In genomic region chr2:120970045-120970539, GRCm38 (mm10) we compare ENCODE assay signal across 8 mouse cellular contexts. TPM values are rescaled to one million over a fixed set of nuclear protein-coding genes. Genes with fewer than 3 reads are reported as not detected.
DNase-seq lines count a peak whose midpoint lies in the region; ATAC-seq and TF ChIP-seq lines count a peak whose summit lies in the region.

No protein-coding gene starts in this region.

- ATAC-seq in heart, embryonic 15.5 days (replicated peaks; ENCODE audit: insufficient number of reproducible peaks, insufficient read depth, low FRiP score, low read depth) = peak; percentile 22; the same call in 1 of the 2 replicates
- peak; percentile 53 for ATAC-seq in liver, embryonic 12.5 days
- 0 out of 2 replicates have a peak, but pooled peaks have one; percentile 12 for ATAC-seq in stomach, embryonic 15.5 days (ENCODE audit: insufficient read depth, low FRiP score, low read depth)

- intact Hi-C loops in heart, adult 2 months (cut with DNase I) = loop anchor here (5.0 kb wide), 1 partner anchor 37 kb away; the partner anchor contains the start of gene Ccndbp1

- no peak for TF ChIP-seq POLR2A in heart, adult 2 months (IDR thresholded peaks at IDR 0.05; ENCODE audit: insufficient read depth, low read depth, low read length)

- H3K4me1 ChIP-seq in heart, adult 2 months (ENCODE audit: control insufficient read depth, insufficient read depth, low read length) = peaks cover 2% of the 10 kb centered on the region
- peaks cover 13% of the 10 kb centered on the region for H3K4me1 ChIP-seq in heart, embryonic 15.5 days (replicated peaks)
- peaks cover 53% of the 10 kb centered on the region for H3K4me1 ChIP-seq in liver, embryonic 12.5 days
- H3K4me1 ChIP-seq in stomach, embryonic 15.5 days = peaks cover 7% of the 10 kb centered on the region; the same call in 1 of the 2 replicates

- TF ChIP-seq EP300 in heart, adult 2 months (IDR thresholded peaks at IDR 0.05; ENCODE audit: insufficient read depth, low read depth, low read length) = no peak

- peak overlapping the region; percentile 85 for H3K27ac ChIP-seq in heart, adult 2 months
- H3K27ac ChIP-seq in heart, embryonic 15.5 days = peak overlapping the region; percentile 70
- H3K27ac ChIP-seq in liver, embryonic 12.5 days = peak overlapping the region; percentile 86
- H3K27ac ChIP-seq in stomach, embryonic 15.5 days = peak overlapping the region; percentile 78

- H3K27me3 ChIP-seq in heart, adult 2 months (ENCODE audit: control insufficient read depth, insufficient read depth, low read length) = no peaks in the 10 kb centered on the region
- no peaks in the 10 kb centered on the region for H3K27me3 ChIP-seq in heart, embryonic 15.5 days
- no peaks in the 10 kb centered on the region for H3K27me3 ChIP-seq in liver, embryonic 12.5 days (replicated peaks)
- H3K27me3 ChIP-seq in stomach, embryonic 15.5 days (replicated peaks) = no peaks in the 10 kb centered on the region

- no peaks in the 10 kb centered on the region for H3K9me3 ChIP-seq in heart, embryonic 15.5 days (replicated peaks)
- H3K9me3 ChIP-seq in liver, embryonic 12.5 days (replicated peaks) = no peaks in the 10 kb centered on the region
- no peaks in the 10 kb centered on the region for H3K9me3 ChIP-seq in stomach, embryonic 15.5 days

- 0 out of 2 replicates have a peak, but pooled peaks cover 1% of the 10 kb centered on the region for H3K79me2 ChIP-seq in heart, adult 2 months (replicated peaks; ENCODE audit: control insufficient read depth, insufficient read depth, low read length)

- peak overlapping the region; percentile 73 for H3K4me2 ChIP-seq in heart, embryonic 15.5 days
- peak overlapping the region; percentile 72 for H3K4me2 ChIP-seq in liver, embryonic 12.5 days
- peak overlapping the region; percentile 82 for H3K4me2 ChIP-seq in stomach, embryonic 15.5 days

- H3K9ac ChIP-seq in heart, adult 2 months (ENCODE audit: low read depth, low read length) = peak overlapping the region; percentile 86
- peak overlapping the region; percentile 63 for H3K9ac ChIP-seq in heart, embryonic 15.5 days
- H3K9ac ChIP-seq in liver, embryonic 12.5 days = peak overlapping the region; percentile 87
- peak overlapping the region; percentile 59 for H3K9ac ChIP-seq in stomach, embryonic 15.5 days

- TF ChIP-seq CTCF in heart, adult 2 months (IDR thresholded peaks at IDR 0.05) = no peak

- 1% methylated on average over 23 of the region's 23 CpGs for WGBS in heart, adult 2 months
- 1% methylated on average over 23 of the region's 23 CpGs for WGBS in heart, embryonic 15.5 days
- under 1% methylated on average over 23 of the region's 23 CpGs for WGBS in liver, embryonic 12.5 days (ENCODE audit: insufficient replicate concordance)
- WGBS in stomach, embryonic 15.5 days = under 1% methylated on average over 23 of the region's 23 CpGs

- peak in 1 of 2 experiments; percentile 40 for DNase-seq in heart, adult 2 months
- DNase-seq in heart, adult 18-20 months = no peak
- DNase-seq in 3T3-L1 (ENCODE audit: low read depth, low spot score) = peak; percentile 49
- peak; percentile 44 for DNase-seq in c-Kit-negative CD71-positive TER-119-positive erythroid progenitor cells, embryonic 14.5 days (ENCODE audit: low read depth, low spot score)
- no peak for DNase-seq in ovary, adult 18-20 months (ENCODE audit: low spot score)

- peak overlapping the region; percentile 83 for H3K4me3 ChIP-seq in heart, adult 2 months
- H3K4me3 ChIP-seq in heart, embryonic 15.5 days = peak overlapping the region; percentile 76
- peak overlapping the region; percentile 84 for H3K4me3 ChIP-seq in liver, embryonic 12.5 days
- H3K4me3 ChIP-seq in stomach, embryonic 15.5 days (replicated peaks) = peak overlapping the region; percentile 77

- peaks cover 5% of the 10 kb centered on the region; the same call in 1 of the 2 replicates for H3K36me3 ChIP-seq in heart, adult 2 months (ENCODE audit: control insufficient read depth, insufficient read depth, low read length)
- H3K36me3 ChIP-seq in heart, embryonic 15.5 days = no peaks in the 10 kb centered on the region
- peaks cover 10% of the 10 kb centered on the region; the same call in 1 of the 2 replicates for H3K36me3 ChIP-seq in liver, embryonic 12.5 days
- H3K36me3 ChIP-seq in stomach, embryonic 15.5 days = no peaks in the 10 kb centered on the region

RNA-seq across cellular contexts. Expression of gene Ubr1, which starts 0.4 kb away (rescaled TPM):
- 10 to 100 TPM; 20.2 to 20.3 TPM for total RNA-seq in heart, adult 2 months (2021)
- 18.1 and 28.8 TPM in 2 replicates for polyA plus RNA-seq in heart, adult 2 months (2012; rRNA removed)
- 10 to 100 TPM; 18.9 to 21.4 TPM for total RNA-seq in heart, adult 18-20 months (2021)
- 17.5 and 21.3 TPM in 2 replicates for polyA plus RNA-seq in heart, embryonic 15.5 days (2015; fragmentation: Nextera tagmentation; extraction: Ambion mirVana)
- polyA plus RNA-seq in liver, embryonic 12.5 days (2016; fragmentation: Nextera tagmentation; extraction: Ambion mirVana) = 16.1 and 18.3 TPM in 2 replicates
- 21.5 and 22.9 TPM in 2 replicates for polyA plus RNA-seq in stomach, embryonic 15.5 days (2015; fragmentation: Nextera tagmentation; extraction: Ambion mirVana)

RNA-seq across cellular contexts. Expression of gene Tmem62, which starts 6.7 kb away (rescaled TPM):
- 1 to 10 TPM; 3.1 to 3.6 TPM for total RNA-seq in heart, adult 2 months (2021)
- 5.1 and 8.2 TPM in 2 replicates for polyA plus RNA-seq in heart, adult 2 months (2012; rRNA removed)
- total RNA-seq in heart, adult 18-20 months (2021) = 1 to 10 TPM; 3.3 to 3.5 TPM
- 2.8 and 2.9 TPM in 2 replicates for polyA plus RNA-seq in heart, embryonic 15.5 days (2015; fragmentation: Nextera tagmentation; extraction: Ambion mirVana)
- 2.1 and 3.6 TPM in 2 replicates for polyA plus RNA-seq in liver, embryonic 12.5 days (2016; fragmentation: Nextera tagmentation; extraction: Ambion mirVana)
- 3.5 and 4.9 TPM in 2 replicates for polyA plus RNA-seq in stomach, embryonic 15.5 days (2015; fragmentation: Nextera tagmentation; extraction: Ambion mirVana)

RNA-seq across cellular contexts. Expression of gene Ccndbp1, which starts 38.1 kb away (rescaled TPM):
- 10 to 100 TPM; 27.8 to 44.4 TPM for total RNA-seq in heart, adult 2 months (2021)
- polyA plus RNA-seq in heart, adult 2 months (2012; rRNA removed) = 29.7 and 37.6 TPM in 2 replicates
- 10 to 100 TPM; 32.5 to 35.2 TPM for total RNA-seq in heart, adult 18-20 months (2021)
- polyA plus RNA-seq in heart, embryonic 15.5 days (2015; fragmentation: Nextera tagmentation; extraction: Ambion mirVana) = 41.9 and 42.9 TPM in 2 replicates
- 40.7 and 43.4 TPM in 2 replicates for polyA plus RNA-seq in liver, embryonic 12.5 days (2016; fragmentation: Nextera tagmentation; extraction: Ambion mirVana)
- polyA plus RNA-seq in stomach, embryonic 15.5 days (2015; fragmentation: Nextera tagmentation; extraction: Ambion mirVana) = 33.6 and 35.0 TPM in 2 replicates

Comparison
In these comparisons a context has a peak if more than half of its experiments do, and no peak if none do; other contexts are left out.
1. DNase-seq: peak in 3T3-L1 (single experiment) and c-Kit-negative CD71-positive TER-119-positive erythroid progenitor cells, embryonic 14.5 days (single experiment); none in heart, adult 18-20 months (0 of 2) and ovary, adult 18-20 months (single experiment).
2. Peak in every context shown above with its lines, with median percentiles within 50 percentile points of each other: H3K27ac ChIP-seq, H3K4me3 ChIP-seq, H3K9ac ChIP-seq, ATAC-seq and H3K4me2 ChIP-seq.